Mouse (Mus musculus): ENCODE data around the gene Spsb1. TPM values are rescaled to one million over a fixed set of nuclear protein-coding genes. Genes with fewer than 3 reads are reported as not detected.

Gene Spsb1
- polyA plus RNA-seq, 2 experiments: 0.23 to 0.46 TPM

DNA sequence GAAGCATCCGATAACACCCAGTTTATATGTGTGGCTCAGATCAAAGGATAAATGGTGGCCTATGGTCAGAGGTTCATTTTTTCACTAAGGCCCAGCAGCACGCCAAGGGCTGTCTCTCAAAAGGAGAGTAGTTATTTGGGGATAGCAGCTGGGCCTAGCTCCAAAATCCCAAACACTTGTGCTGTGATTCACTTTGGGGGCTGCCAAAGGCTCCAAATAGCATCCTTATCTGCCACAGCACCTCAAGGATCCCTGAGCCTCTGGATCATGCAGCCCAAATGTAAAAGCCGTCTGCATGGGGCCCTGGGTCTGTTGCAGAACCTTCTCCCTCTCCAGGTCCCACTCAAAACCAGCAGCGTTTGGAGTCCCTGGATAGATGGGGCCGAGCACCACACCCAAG, 6.7 kb downstream of the Spsb1 start:
- Histone ChIP-seq H3K36me3 (replicated peaks; ENCODE audit: control insufficient read depth, insufficient read depth, low read depth) (no peaks in the 10 kb centered on the region), H3K9me3 (ENCODE audit: control insufficient read depth, low read length) (no peaks in the 10 kb centered on the region), H3K4me2 (ENCODE audit: low read depth) (no peak overlapping the region), H3K27me3 (ENCODE audit: control insufficient read depth, insufficient read depth, low read length) (peaks cover 16% of the 10 kb centered on the region), H3K27ac (no peak overlapping the region), H3K9ac (replicated peaks) (no peak overlapping the region), H3K4me1 (replicated peaks; ENCODE audit: control insufficient read depth in 2 of 2, insufficient read depth in 2 of 2, low read length in 1 of 2) (no peaks in the 10 kb centered on the region), H3K4me3 (ENCODE audit: insufficient read depth in 1 of 2, low read depth in 2 of 2, low read length in 2 of 2) (no peak overlapping the region)
- DNase-seq (ENCODE audit: low read depth in 3 of 3, low spot score in 3 of 3) (no peak), ATAC-seq (ENCODE audit: insufficient read depth) (no peak)
- TF ChIP-seq EP300 (IDR thresholded peaks at IDR 0.05; ENCODE audit: low read depth) (no peak), CTCF (IDR thresholded peaks at IDR 0.05; ENCODE audit: low read depth) (no peak)
- 56% methylated on average over 5 of the region's 5 CpGs for WGBS (ENCODE audit: insufficient replicate concordance)

DNA sequence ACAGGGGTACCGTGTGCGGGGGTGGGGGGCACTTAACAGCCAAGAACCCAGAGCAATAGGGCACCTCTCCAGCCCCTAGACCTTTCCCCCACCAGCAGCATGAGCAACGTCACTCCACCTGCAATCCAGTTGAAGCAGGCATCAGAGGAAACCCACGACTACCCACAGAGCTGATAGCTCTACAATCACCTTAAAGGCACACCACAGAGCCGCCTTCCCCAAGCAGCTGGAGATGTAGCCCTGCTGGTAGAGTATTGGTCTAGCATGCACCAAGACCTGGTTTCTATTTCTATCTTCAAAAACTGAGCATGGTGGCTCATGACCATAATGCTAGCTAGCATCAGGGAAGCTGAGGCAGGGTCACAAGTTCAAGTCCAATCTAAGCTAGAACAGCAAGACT, 7.4 kb downstream of the Spsb1 start:
- no peaks in the 10 kb centered on the region for H3K36me3 ChIP-seq (replicated peaks; ENCODE audit: control insufficient read depth, insufficient read depth, low read depth)
- no peak overlapping the region for H3K27ac ChIP-seq
- DNase-seq (ENCODE audit: low read depth in 3 of 3, low spot score in 3 of 3) (no peak), ATAC-seq (ENCODE audit: insufficient read depth) (no peak)
- 36% methylated on average over 5 of the region's 5 CpGs for WGBS (ENCODE audit: insufficient replicate concordance)
- no peak overlapping the region for H3K9ac ChIP-seq (replicated peaks)
- no peaks in the 10 kb centered on the region for H3K4me1 ChIP-seq (replicated peaks; ENCODE audit: control insufficient read depth in 2 of 2, insufficient read depth in 2 of 2, low read length in 1 of 2)
- H3K27me3 ChIP-seq (ENCODE audit: control insufficient read depth, insufficient read depth, low read length): peaks cover 9% of the 10 kb centered on the region
- no peak overlapping the region for H3K4me3 ChIP-seq (ENCODE audit: insufficient read depth in 1 of 2, low read depth in 2 of 2, low read length in 2 of 2)
- TF ChIP-seq EP300 (IDR thresholded peaks at IDR 0.05; ENCODE audit: low read depth) (no peak), CTCF (IDR thresholded peaks at IDR 0.05; ENCODE audit: low read depth) (no peak)
- H3K4me2 ChIP-seq (ENCODE audit: low read depth): no peak overlapping the region
- H3K9me3 ChIP-seq (ENCODE audit: control insufficient read depth, low read length): no peaks in the 10 kb centered on the region

DNA sequence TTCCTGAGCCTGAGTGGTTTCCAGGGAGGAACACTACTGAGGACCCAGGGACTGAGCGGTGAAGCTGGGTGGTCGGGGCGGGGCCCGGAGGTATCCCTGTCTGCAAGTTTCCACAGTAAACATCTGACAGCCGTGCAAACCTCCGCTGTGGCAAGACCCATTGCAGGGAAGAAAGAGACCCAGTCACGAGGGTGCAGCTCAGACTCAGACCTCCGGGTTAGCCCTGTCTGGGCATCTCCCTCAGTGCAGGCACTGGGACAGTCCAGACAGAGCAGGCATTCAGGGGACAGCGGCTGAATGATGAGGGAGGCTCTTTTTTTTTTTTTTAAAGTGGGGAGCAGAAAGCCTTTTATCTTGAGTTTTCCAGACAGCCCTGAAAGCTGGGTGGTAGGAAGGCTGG, 9.6 kb downstream of the Spsb1 start:
- no peaks in the 10 kb centered on the region for H3K36me3 ChIP-seq (replicated peaks; ENCODE audit: control insufficient read depth, insufficient read depth, low read depth)
- H3K4me3 ChIP-seq (ENCODE audit: insufficient read depth in 1 of 2, low read depth in 2 of 2, low read length in 2 of 2): no peak overlapping the region
- ATAC-seq (ENCODE audit: insufficient read depth) (no peak), DNase-seq (ENCODE audit: low read depth in 3 of 3, low spot score in 3 of 3) (no peak)
- H3K4me2 ChIP-seq (ENCODE audit: low read depth): no peak overlapping the region
- no peaks in the 10 kb centered on the region for H3K9me3 ChIP-seq (ENCODE audit: control insufficient read depth, low read length)
- 60% methylated on average over 9 of the region's 9 CpGs for WGBS (ENCODE audit: insufficient replicate concordance)
- H3K4me1 ChIP-seq (replicated peaks; ENCODE audit: control insufficient read depth in 2 of 2, insufficient read depth in 2 of 2, low read length in 1 of 2): no peaks in the 10 kb centered on the region
- no peak overlapping the region for H3K27ac ChIP-seq
- H3K9ac ChIP-seq (replicated peaks): no peak overlapping the region
- no peaks in the 10 kb centered on the region; the same call in 1 of the 2 replicates for H3K27me3 ChIP-seq (ENCODE audit: control insufficient read depth, insufficient read depth, low read length)
- TF ChIP-seq CTCF (IDR thresholded peaks at IDR 0.05; ENCODE audit: low read depth) (no peak), EP300 (IDR thresholded peaks at IDR 0.05; ENCODE audit: low read depth) (no peak)

DNA sequence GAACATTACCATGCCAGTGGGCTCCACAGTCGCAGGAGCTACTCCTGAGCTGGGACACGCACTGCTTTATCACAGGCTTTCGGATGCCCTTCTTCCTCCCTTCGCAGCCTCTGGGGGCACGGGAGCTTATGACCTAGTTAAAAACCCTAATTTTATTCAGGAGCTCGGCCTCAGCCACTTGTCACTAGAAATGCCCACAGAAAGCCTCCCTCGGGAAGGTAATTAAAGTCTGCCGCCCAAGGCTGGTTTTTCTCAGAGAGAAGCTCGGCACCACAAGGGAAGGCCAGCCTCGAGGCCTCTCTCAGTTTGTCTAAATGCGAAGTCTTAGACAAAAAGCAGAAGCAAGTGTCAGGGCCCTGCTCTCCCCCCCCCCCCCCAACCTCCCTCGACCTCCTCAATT, 10.6 kb downstream of the Spsb1 start:
- Histone ChIP-seq H3K4me3 (ENCODE audit: insufficient read depth in 1 of 2, low read depth in 2 of 2, low read length in 2 of 2) (no peak overlapping the region), H3K4me2 (ENCODE audit: low read depth) (no peak overlapping the region), H3K9ac (replicated peaks) (no peak overlapping the region), H3K27ac (no peak overlapping the region), H3K27me3 (ENCODE audit: control insufficient read depth, insufficient read depth, low read length) (no peaks in the 10 kb centered on the region; the same call in 1 of the 2 replicates), H3K9me3 (ENCODE audit: control insufficient read depth, low read length) (no peaks in the 10 kb centered on the region), H3K4me1 (replicated peaks; ENCODE audit: control insufficient read depth in 2 of 2, insufficient read depth in 2 of 2, low read length in 1 of 2) (no peaks in the 10 kb centered on the region), H3K36me3 (replicated peaks; ENCODE audit: control insufficient read depth, insufficient read depth, low read depth) (no peaks in the 10 kb centered on the region)
- TF ChIP-seq CTCF (IDR thresholded peaks at IDR 0.05; ENCODE audit: low read depth): no peak
- no peak for TF ChIP-seq EP300 (IDR thresholded peaks at IDR 0.05; ENCODE audit: low read depth)
- 39% methylated on average over 12 of the region's 12 CpGs for WGBS (ENCODE audit: insufficient replicate concordance)
- ATAC-seq (ENCODE audit: insufficient read depth) (no peak), DNase-seq (ENCODE audit: low read depth in 3 of 3, low spot score in 3 of 3) (no peak)

DNA sequence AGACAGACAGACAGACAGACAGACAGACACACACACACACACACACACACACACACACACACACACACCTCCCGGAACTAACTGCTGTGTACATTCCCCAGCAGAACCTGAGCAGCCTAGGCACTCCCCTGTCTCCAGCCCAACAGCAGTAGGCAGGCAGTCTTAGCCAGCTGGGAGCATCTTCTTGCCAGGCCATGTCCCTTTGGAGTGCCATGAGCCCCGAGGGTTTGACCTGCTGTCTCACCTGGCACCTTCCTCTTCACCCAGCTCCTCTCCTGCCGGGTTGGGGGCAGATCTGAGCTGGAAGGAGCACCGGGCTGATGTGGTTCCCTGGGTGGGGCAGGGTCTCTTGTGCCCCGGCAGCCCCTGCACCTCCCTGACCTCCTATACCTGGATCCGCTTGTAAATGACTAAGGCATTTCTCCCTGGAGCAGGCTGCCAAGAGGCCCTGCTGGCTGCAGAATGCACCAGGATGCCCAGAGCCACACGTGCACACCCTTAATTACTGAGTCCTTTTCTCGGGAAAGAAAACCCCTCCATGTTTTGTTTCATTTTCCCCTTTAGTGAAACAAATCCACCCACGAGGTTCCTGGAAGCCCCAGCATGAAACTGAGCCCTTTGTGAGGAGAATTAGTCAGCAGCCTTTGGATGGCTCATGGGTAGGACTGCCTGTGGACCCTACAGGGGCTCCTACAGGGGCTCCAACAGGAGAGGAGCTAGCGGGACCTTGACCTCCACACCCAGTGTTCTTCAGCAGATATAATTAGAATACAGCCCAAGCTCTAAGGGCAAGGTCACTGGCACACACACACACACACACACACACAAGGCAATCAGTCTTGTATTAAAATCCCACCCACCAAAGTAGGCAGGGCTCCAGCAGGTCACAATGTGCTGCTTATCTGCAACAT, 11.8 kb downstream of the Spsb1 start:
- TF ChIP-seq CTCF (IDR thresholded peaks at IDR 0.05; ENCODE audit: low read depth) (no peak), EP300 (IDR thresholded peaks at IDR 0.05; ENCODE audit: low read depth) (no peak)
- H3K4me1 ChIP-seq (replicated peaks; ENCODE audit: control insufficient read depth in 2 of 2, insufficient read depth in 2 of 2, low read length in 1 of 2): no peaks in the 10 kb centered on the region
- DNase-seq (ENCODE audit: low read depth in 3 of 3, low spot score in 3 of 3) (no peak), ATAC-seq (ENCODE audit: insufficient read depth) (no peak)
- H3K9ac ChIP-seq (replicated peaks): no peak overlapping the region
- no peaks in the 10 kb centered on the region for H3K36me3 ChIP-seq (replicated peaks; ENCODE audit: control insufficient read depth, insufficient read depth, low read depth)
- no peak overlapping the region for H3K4me3 ChIP-seq (ENCODE audit: insufficient read depth in 1 of 2, low read depth in 2 of 2, low read length in 2 of 2)
- H3K4me2 ChIP-seq (ENCODE audit: low read depth): no peak overlapping the region
- 43% methylated on average over 10 of the region's 10 CpGs for WGBS (ENCODE audit: insufficient replicate concordance)
- no peaks in the 10 kb centered on the region; the same call in 1 of the 2 replicates for H3K27me3 ChIP-seq (ENCODE audit: control insufficient read depth, insufficient read depth, low read length)
- no peaks in the 10 kb centered on the region for H3K9me3 ChIP-seq (ENCODE audit: control insufficient read depth, low read length)
- no peak overlapping the region for H3K27ac ChIP-seq

Measured in liver, embryonic 14.5 days (tissue).